Mouse (Mus musculus) spleen, postnatal 10 days (tissue): ENCODE data around the gene Timm44.

Source experiments
- DNase-seq, 2 experiments: peaks; one replicate each; pipeline ENCODE4 v3.0.0; 2021 to 2022; ENCODE audit warnings: low spot score in 2 of 2

Gene Timm44

DNA sequence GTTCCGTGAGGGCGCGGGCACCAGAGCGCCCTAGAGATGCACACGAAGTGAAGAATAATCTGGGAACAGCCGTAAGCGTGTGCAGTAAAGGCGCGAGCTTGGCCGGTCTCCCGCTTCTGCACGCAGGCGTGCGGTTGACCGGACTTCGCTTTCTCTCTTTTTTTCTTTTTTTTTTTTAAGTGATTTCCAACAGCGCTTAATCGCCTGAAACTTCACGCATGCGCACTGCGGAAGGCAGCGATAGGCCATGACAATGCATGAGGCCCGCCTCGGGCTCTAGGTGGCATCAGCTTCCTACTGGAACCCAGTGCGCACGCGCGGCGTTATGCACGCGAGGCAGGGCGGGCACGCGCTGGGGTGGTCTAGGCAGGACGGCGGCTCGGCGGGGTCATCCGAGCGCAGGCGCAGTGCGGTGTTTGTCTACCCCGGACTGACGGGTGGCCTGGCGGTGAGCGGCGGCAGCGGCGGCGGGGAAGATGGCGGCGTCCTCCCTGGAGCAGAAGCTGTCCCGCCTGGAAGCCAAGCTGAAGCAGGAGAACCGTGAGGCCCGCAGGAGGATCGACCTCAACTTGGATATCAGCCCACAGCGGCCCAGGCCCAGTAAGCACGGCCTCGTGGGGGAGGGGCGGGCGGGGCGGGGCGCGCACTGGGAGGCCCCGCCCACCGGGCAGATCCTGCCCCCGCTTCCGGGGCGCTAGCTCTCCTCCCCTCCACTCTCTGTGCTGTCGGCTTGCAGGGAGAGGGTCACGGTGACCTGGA, 37.1 kb downstream of the Timm44 start, which contains the start of the genes Map2k7 and Gm49320:
TSS of gene Map2k7 (plus strand) at position 307 of the 759 bp plus-strand sequence.
TSS of gene Gm49320 (plus strand) at position 432 of the 759 bp plus-strand sequence.
- peak; percentile 96 to 99 for DNase-seq

DNA sequence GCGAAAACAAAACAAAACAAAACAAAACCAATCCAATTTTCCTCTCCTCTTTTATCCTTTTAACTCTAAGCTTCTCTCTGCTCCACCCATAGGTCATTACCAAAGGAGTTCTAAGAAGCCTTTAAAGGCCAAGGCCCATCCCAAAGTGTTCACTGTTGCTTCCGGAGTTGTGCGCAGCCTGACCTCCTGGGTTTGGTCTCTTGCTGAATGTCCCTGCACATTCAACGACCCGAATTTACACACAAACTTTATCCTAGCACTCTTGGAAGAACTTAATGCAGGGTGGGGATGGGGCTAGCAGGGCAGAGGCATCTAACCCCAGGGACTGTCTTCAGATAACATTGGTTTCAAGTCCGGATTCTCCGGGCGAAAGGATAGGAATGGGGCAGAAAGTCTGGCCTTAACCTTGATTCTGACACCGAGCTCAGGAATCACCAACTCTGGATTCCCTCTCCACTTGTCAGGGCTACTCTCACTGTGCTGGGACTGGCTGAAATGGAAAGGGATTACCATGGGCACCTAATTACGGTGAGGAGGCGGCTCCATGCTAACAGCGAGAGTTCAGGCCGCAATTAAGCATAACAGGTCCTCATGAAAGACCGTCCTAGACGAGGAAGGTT, 37.8 kb downstream of the Timm44 start:
- DNase-seq, result no peak

DNA sequence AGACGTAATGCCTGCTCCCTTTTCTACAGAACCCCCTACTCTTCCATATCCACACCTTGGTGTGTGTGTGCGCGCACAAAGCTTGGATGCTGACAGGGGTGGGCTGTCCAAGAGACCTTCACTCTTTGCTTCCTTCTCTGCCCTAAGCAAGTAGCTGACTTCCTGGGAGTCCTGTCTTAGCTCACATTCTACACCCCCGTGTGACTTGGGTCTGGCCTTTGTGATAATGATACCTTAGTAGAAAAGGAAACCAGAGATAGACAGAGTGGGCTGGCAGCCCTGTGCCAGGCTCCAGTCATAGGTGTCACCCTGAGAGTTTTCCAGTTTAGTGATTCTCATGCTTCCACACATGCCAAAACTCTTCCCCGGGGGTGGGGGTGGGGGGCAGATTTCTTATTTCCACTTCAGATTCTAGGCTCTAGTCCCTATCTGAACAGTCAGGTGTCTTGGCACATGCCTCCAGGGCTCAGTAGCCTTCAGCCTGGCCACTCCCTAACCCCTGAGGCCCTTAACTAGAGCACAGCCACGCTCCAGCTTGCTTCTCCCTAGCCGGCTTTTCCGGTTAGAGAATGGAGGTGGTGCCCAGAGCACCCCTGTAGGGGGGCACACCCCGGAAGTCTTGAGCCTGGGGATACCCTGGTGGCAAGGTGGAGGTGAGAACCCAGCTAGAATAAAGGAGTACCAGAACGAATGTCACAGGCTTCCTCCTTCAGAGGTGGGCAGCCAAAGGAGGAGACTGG, 44.9 kb downstream of the Timm44 start:
- DNase-seq, result no peak

DNA sequence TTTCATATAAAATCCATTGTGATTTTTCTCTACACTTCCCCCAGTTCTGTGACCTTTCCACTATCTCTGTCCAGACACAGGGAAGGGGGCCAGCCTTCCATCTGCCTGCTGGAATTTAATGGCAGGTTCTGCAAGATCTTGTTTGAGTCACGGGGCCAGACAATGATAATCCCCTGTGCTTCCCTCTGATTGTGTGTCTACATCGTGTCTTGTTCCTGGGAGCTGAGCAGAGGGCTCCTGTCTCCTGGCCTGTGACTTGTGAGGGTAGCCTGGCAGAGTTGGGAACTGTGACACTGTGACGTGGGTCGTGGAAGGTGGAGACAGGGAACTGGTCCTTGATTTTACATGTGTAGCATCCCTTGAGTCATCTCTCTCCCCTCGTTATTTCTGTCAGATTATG, 45.9 kb downstream of the Timm44 start:
- DNase-seq, result no peak

DNA sequence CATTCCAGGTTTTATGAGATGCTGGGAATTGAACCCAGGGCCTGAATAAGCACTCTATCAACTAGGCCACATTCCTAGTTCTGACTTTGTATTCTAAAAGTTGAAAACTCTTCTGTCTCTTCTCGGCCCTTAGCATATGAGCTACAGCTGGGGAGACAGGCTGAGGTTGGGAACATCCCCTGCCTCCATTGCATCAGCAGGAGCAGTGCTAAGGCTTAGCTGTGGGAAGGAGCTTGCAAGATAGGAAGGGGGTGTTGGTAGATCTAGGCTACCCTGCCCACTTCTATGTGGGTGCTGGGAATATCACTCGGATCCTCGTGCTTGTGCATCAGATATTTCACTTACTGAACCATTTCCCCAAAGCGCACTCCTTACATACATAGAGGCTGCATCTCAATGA, 47.8 kb downstream of the Timm44 start:
- DNase-seq, result no peak

DNA sequence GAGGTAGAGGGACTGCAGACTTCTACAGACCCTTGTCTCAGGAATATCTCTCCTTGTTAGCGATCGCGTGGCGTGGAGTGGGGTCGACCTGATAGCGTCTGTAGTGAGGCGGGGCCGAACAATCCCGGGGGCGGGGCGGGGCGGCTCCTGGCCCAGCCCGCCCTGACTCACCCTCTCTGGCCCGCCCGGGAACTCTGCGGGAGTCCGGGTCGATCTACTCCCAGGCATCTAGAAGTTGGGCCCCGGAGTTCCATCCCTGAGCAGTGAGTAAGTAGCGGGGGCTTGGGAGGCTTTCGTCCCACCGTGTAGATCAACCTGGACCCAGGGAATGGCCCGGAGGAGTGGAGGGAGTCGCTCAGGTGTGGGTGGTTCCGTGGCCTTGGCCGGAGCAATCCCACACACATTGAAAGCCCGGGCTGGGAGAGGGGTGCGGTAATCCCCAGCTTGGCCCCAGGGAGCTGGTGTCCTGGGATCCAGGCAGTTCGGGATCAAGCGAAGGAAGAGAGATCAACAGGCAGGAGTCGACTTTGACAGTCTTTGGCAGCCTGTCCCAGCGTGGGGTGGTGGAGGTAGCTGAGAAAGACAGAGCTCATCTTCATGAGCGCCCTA, 48.9 kb downstream of the Timm44 start, which contains the start of gene Lrrc8e:
TSS of gene Lrrc8e (plus strand) at position 89 of the 609 bp plus-strand sequence.
- DNase-seq, result no peak

DNA sequence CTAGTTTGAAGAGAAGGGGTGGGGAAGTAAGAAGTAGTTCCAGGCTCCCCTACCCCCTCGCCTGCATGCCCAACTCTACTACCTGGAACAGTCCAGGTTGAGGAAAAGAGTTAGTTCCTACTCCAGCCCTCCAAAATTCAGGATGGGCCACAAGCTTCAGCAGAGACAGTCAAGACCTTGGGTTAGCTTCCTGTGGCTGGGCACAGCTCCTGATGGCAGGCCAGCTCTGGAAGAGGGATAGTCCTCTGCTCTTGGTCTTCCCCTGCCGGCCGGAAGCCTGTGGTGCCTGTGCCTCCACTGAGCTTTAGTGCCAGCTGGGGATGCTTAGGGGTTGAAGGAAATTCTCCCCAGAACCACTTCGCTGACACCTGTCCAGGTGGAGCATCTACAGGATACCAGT, 49.4 kb downstream of the Timm44 start:
- DNase-seq, result no peak

DNA sequence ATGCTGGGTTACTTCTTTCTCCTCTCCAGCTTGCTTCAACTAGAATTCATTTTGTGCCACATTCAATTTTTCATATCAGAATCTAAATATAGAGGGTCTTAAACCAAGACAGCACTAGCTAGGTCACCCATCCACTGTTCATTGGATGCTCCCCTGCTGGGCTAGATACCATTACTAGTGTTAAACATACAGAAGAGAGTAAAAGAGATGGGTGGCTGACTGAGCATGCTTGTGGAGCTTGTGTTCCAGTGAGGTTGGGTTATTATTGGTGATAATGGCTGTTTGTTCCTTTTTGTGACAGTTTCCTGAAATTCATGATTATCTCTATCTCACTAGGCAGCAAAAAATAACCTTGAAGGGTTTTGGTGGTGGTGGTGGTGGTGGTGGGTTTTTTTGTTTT, 53.7 kb downstream of the Timm44 start:
- no peak for DNase-seq

DNA sequence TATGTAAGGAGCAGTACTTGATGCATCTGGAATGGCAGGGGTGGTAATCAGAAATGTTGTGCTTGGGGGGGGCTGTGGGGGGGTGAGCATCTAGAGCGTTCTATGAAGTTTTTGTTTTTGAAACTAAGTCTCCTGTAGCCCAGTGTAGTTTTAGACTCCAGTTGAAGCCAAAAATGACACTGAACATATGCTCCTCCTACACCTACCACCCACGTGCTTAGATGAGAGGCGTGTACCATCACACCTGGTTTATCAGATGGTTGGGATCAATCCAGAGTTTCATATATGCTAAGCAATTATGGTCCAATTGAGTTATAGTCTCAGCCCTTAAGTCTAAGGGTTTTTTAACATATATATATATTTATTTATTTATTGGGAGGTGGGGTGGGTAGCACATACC, 56.1 kb downstream of the Timm44 start:
- DNase-seq, result no peak

DNA sequence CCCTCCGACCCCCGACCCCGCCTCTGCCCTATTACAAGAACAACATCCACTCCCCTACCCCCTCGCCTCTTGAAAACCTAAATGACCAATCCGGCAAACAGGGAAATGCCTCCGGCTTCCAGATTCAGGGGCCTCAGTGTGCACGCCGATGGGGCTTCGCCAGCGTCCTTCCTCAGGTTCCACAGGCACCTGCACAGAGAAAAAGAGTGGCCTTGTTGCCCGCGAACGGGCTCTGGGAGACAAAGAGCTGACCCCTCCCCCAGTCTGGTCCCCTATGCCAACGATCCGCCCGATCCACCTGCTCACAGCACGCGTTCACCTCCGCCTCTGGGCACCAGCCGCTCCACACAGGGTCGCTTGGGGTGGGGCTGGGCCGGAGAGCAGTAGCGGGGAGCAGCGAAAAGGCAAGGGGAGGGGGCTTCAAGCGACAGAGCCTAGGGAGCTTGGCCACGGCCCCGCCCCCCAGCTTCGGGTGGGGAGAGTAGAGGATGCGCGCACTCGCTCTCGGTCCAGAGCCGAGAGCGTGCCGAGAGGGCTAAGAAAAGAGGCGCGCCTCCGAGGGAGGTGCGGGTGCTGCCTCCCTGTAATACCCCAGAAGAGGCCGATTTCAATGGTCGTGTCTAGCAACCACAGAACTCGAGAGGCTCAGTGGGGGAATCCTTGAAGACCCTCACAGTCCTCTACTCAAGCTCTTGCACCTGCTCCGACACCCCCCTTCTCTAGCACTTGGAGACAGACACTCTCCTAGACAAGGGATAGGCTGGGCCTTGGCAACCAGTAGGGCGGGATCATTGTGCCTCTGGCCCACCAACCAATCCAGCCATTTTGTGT, 58.7 kb downstream of the Timm44 start, which contains the start of gene Prr36:
TSS of gene Prr36 (minus strand) at position 669 of the 831 bp plus-strand sequence.
- DNase-seq, result no peak

DNA sequence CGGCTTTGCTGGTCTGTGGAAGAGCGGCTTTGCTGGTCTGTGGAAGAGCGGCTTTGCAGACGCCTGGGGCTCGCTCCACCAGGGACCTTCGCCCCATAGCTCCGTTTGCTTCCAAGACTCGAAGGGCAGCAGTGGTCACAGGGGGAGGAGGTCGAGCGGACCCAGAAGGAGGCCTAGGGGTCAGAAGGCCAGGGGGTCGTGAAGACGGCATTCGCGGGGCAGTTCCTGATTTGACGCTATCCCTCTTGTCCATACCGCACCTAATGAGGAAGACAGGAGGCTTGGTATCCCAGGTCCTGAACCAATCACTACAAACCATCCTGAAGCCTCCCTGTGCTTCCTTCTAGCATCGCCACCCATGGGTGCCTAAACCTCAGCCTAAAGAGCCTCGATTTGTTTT, 59.4 kb downstream of the Timm44 start:
- no peak for DNase-seq

DNA sequence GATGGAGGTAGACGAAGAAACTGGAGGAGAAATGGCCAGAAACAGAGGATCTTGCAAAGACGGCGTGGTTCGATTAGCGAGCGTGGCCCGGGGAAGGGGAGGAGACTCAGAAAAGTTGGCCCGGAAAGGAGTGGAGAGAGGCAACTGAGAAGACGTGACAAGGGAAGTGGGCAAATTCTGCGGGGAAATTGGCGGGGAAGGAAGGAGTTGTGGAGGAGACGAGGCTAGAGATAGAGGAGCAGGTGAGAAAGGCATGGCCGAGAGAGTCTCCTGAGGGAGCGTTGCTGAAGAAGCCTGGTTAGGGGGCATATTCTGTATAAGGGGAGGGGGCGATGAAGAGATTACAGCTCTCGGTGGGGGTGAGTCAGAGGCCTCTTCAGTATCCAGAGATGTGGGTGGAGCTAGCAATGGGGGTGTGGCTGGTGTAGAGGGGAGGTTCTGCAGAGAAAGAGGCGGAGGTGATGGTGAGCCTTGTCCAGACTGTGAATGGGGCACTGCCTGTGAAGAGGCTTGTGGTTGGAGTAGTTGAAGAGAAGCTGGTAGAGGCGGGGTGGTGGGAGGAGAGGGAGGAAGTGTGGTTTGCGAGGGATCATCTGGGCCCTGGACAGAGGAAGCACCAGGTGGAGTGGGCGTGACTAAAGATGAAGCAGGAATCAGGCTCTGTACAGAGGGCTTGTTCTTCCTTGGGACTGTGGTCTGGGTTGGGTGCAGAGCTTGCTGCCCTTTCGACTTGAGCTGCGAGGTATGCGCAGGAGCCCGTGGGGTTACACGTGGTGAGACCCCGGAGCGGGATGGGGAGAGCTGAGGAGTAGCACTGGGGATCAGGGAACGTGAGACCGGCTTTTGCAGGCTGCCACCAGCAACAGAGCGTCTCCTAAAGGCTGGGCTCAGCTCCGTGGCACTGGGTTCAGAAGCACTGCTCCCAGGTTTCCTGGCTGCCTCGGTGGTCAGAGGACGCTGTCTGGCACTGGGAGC, 61.4 kb downstream of the Timm44 start:
- DNase-seq, result peak in 1 of 2 experiments; percentile 67

DNA sequence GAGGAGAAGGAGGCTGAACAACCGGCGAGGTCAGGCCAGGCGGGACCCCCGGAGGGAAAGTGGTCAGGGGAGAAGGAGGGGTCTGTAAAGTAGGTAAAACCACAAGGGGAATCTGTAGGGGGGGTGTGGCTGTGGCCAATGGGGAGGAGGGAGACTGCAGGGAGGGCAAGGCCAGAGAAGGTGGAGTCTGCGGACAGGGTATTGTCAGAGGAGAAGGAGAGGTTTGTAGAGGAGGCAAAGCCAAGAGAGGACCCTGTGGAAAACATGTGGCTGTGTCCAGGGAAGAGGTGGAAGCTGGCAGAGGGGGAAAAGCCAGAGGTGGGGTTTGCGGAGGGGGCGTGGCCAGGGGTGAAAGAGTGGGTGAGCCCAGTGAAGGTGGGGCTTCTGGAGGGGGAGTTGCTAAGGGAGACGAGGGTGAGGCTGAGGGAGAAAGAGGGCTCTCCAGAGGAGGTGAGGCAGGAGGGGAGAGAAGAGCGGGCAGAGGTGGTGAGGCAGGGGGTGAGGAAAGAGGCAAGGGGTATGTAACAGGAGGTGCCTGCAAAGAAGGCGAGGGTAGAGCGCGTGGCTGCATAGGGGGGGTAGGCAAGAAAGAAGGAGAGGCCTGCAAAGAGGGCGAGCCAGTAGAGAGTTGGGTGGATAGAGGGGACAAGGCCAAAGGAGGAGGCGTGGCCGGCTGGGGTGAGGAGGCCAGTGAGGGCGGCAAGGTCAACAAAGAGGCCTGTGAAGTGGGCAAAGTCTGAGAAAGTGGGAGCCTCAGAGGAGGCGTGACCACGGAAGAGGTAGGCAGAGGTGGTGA, 62.3 kb downstream of the Timm44 start:
- peak in 1 of 2 experiments; percentile 48 for DNase-seq

DNA sequence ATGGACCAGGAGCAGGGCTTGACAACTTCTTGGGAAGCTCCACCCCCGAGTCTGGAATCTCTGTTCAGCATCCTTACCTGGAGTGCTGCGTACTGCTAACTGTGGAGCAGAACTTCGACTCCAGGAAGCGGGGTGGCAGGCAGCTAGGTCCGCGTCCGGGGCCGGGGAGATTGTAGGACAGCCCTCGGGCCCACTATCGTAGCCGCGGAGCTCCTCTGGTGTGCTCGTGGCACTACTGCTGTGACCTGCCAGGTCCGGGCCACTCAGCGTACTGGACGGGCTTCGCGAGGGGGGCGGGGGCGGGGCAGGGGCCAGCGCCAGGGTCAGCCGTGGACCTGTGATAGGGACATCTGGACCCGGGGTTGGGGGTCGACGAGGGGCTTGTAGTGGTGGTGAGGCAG, 62.9 kb downstream of the Timm44 start:
- DNase-seq, result no peak

DNA sequence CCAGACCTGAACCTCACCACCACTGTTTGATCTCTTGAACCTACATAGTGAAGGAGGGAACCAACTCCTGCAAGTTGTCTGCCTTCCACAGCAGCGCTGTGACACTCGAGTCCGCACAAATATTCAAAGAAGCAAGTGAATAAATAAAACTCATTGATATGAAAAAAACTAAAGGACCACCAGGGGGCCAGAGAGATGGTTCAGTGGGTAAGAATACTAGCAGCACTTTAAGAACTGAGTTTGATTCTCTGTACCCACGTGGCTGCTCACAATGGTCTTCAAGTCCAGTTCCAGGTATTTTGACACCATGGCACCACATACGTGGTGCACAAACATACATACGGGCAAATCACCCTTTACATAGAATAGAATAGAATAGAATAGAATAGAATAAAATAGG, 64.6 kb downstream of the Timm44 start:
- DNase-seq, result no peak
